Mouse (Mus musculus) embryonic facial prominence, embryonic 13.5 days (tissue): Measurements from ENCODE around the gene Dcpp3. TPM values are rescaled to one million over a fixed set of nuclear protein-coding genes. Genes with fewer than 3 reads are reported as not detected.
A peak's percentile ranks its signal among the peaks of the same experiment; 100 is the strongest.
"Not testable (repeated sequence)": the region's sequence is repeated elsewhere in the genome, so short reads cannot be mapped to it uniquely, and the experiment has no call there.

Source experiments
- ATAC-seq: fragments of 200-750 bp; cut with Nextera tagmentation; 2 replicates; pipeline ENCODE4 v1.8.0; 2017; ENCODE audit warnings: low read depth; ENCODE audit not compliant: insufficient number of reproducible peaks, insufficient read depth, low FRiP score, low TSS enrichment
- H3K27ac ChIP-seq: fragments of 300-500 bp; sonication (generic); 2 replicates; pipeline ENCODE4 v1.5.1; 2015; ENCODE audit warnings: moderate library complexity, mild to moderate bottlenecking, inconsistent platforms
- H3K27me3 ChIP-seq: fragments of 300-500 bp; sonication (generic); 2 replicates; pipeline ENCODE4 v1.6.1; 2015; ENCODE audit warnings: mild to moderate bottlenecking, inconsistent platforms
- H3K36me3 ChIP-seq: fragments of 300-500 bp; sonication (generic); 2 replicates; pipeline ENCODE4 v1.6.1; 2015; ENCODE audit warnings: mild to moderate bottlenecking, inconsistent platforms
- H3K4me1 ChIP-seq: fragments of 300-500 bp; sonication (generic); 2 replicates; pipeline ENCODE4 v1.6.1; 2015; ENCODE audit warnings: inconsistent platforms
- H3K4me2 ChIP-seq: fragments of 300-500 bp; sonication (generic); 2 replicates; pipeline ENCODE4 v1.6.1; 2015; ENCODE audit warnings: moderate library complexity, mild to moderate bottlenecking, inconsistent platforms
- H3K4me3 ChIP-seq: fragments of 300-500 bp; sonication (generic); 2 replicates; pipeline ENCODE4 v1.5.1; 2015; ENCODE audit warnings: mild to moderate bottlenecking, inconsistent platforms
- H3K9ac ChIP-seq: fragments of 300-500 bp; sonication (generic); 2 replicates; pipeline ENCODE4 v1.6.1; 2015; ENCODE audit warnings: mild to moderate bottlenecking, inconsistent platforms
- H3K9me3 ChIP-seq: fragments of 300-500 bp; sonication (generic); 2 replicates; pipeline ENCODE4 v1.6.1; 2016; ENCODE audit warnings: inconsistent platforms
- WGBS: fragments of 180-500 bp; shearing (Covaris S2); methylation state at CpG from one replicate; pipeline ENCODE4 v1.1.7; 2015; ENCODE audit warnings: mixed read lengths; 5-methylcytosine and 5-hydroxymethylcytosine counted together
- polyA plus RNA-seq: library from polyadenylated mRNA; unstranded; fragments of >200 nt; fragmentation: Nextera tagmentation; extraction: Ambion mirVana; gene quantifications from 2 replicates; pipeline ENCODE4 v1.2.1, GENCODE M21; 2015

Gene Dcpp3
- polyA plus RNA-seq, 1 experiment from 2014 or later, result not detected

DNA sequence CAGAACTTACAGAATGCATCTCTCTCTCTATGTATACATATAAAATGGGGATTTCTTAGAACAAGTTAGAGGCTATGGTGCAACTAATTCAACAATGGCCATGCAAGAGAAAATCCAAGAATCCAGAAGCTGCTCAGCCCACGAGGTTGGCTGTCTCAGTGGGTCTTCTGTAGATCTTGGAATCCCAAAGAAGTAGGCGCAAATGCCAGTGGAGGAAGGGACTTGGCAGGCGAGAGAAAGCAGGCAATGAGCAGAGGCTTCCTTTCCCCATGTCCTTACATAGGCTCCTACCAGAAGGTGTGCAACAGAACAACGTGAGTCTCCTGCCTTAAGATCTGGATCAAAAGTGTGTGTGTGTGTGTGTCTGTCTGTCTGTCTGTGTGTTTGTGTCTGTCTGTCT lies 30.2 kb downstream of the Dcpp3 start:
- H3K9me3 ChIP-seq, H3K9ac ChIP-seq, H3K27ac ChIP-seq, H3K36me3 ChIP-seq, H3K27me3 ChIP-seq, H3K4me3 ChIP-seq, H3K4me2 ChIP-seq, ATAC-seq, H3K4me1 ChIP-seq: not testable (repeated sequence)
- 76% methylated on average over 4 of the region's 4 CpGs for WGBS

DNA sequence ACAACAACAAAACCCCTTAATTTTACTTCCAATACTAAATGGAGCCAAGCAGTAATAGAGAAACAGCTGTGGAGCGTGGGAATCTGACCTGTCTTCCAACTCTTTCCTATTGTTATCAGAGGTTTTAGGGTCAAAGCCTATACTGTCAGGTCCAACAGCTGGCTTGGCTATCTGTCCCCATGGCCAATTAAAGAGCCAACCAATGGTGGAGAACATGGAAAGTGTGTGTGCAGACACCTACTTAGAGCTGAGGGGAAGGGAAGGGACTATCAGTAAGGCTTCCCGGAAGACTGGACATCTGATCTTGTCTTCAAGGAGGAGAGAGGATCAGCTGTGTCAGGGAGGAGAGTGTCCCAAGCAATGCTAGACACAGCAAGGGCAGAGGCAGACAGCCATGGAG lies 31.8 kb downstream of the Dcpp3 start:
- no peak for ATAC-seq
- H3K36me3 ChIP-seq, result no peaks in the 10 kb centered on the region
- 69% methylated on average over 2 of the region's 2 CpGs for WGBS

DNA sequence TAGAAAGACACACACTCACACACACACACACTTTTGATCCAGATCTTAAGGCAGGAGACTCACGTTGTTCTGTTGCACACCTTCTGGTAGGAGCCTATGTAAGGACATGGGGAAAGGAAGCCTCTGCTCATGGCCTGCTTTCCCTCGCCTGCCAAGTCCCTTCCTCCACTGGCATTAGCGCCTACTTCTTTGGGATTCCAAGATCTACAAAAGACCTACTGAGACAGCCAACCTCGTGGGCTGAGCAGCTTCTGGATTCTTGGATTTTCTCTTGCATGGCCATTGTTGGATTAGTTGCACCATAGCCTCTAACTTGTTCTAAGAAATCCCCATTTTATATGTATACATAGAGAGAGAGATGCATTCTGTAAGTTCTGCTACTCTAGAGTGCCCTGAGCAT lies 33.6 kb downstream of the Dcpp3 start:
- not testable (repeated sequence) for ATAC-seq, H3K4me1 ChIP-seq, H3K9ac ChIP-seq, H3K27ac ChIP-seq, H3K36me3 ChIP-seq, H3K4me2 ChIP-seq, H3K9me3 ChIP-seq, H3K27me3 ChIP-seq, H3K4me3 ChIP-seq
- 69% methylated on average over 4 of the region's 4 CpGs for WGBS

More for the DNA sequence above, 31.8 kb downstream of the Dcpp3 start:
- Histone ChIP-seq H3K9ac (no peak overlapping the region), H3K9me3 (no peaks in the 10 kb centered on the region), H3K4me1 (no peaks in the 10 kb centered on the region), H3K4me2 (no peak overlapping the region), H3K4me3 (no peak overlapping the region), H3K27me3 (no peaks in the 10 kb centered on the region), H3K27ac (no peak overlapping the region)

DNA sequence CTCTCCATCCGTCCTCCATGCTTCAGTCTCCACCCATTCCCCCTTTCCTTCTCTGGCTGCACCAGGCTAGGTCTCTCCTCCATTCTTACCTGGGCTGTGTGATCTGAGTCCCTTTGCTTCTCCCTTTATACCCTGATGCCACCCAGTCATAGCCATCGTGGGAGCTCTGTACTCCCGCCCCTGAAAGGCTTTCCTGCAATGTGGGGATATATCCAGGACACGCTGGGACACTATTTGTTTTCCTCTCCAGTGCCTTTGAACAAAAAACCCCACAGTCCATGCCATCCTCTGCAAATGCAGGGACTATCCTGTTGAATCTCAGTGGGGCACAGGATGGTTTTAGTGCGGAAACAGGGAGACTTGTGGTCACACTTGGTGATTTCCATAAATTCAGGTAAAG lies 37.9 kb downstream of the Dcpp3 start, which contains the start of gene Sbpl:
Gene Sbpl (minus strand): TSS at position 101 of the 400 bp plus-strand sequence.
- no peak for ATAC-seq
- H3K9me3 ChIP-seq, result no peaks in the 10 kb centered on the region
- H3K9ac ChIP-seq, result no peak within 1 kb of the TSS
- no peaks in the 10 kb centered on the region for H3K4me1 ChIP-seq
- H3K27me3 ChIP-seq, result no peaks in the 10 kb centered on the region
- H3K36me3 ChIP-seq, result no peaks in the 10 kb centered on the region
- H3K4me2 ChIP-seq, result no peak within 1 kb of the TSS
- no peak within 1 kb of the TSS for H3K4me3 ChIP-seq
- H3K27ac ChIP-seq, result no peak within 1 kb of the TSS
- 83% methylated on average over 5 of the region's 5 CpGs for WGBS

DNA sequence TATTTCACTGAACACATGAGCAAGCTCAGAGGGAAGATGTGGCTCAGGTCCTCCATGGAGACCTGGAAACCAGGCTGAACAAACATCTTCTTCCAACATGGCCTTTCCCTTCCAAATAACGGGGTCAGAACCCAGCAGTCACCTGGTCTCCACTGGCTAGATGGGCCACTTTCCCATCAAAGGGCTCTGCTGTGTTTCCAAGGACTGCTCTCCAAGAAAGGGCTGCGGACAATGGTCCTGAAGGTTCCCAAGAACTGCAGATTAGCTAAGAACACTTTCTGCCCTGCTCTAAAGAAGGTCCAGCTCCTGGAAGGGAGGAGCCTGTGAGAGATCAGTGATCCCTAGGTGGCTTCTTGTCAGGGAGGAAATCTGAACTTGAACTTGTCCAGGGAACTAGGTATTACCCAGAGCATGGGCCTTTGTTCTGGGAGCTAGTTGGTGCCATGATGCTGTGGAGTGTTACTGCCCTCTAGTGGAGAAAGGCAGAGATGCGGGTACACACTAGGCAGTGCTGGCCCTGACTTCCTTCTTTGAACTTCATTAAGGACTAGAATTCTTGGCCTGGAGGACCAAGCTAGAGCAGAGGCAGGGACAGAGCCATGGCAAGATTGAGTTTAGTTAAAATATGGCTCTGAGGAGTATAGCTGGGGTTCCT lies 43.0 kb downstream of the Dcpp3 start:
- Histone ChIP-seq H3K36me3 (no peaks in the 10 kb centered on the region), H3K4me3 (no peak overlapping the region), H3K9ac (no peak overlapping the region), H3K27ac (no peak overlapping the region), H3K27me3 (no peaks in the 10 kb centered on the region), H3K9me3 (no peaks in the 10 kb centered on the region), H3K4me1 (no peaks in the 10 kb centered on the region), H3K4me2 (no peak overlapping the region)
- WGBS, result 39% methylated on average over 3 of the region's 3 CpGs
- ATAC-seq, result 0 out of 2 replicates have a peak, but pooled peaks have one; percentile 48

DNA sequence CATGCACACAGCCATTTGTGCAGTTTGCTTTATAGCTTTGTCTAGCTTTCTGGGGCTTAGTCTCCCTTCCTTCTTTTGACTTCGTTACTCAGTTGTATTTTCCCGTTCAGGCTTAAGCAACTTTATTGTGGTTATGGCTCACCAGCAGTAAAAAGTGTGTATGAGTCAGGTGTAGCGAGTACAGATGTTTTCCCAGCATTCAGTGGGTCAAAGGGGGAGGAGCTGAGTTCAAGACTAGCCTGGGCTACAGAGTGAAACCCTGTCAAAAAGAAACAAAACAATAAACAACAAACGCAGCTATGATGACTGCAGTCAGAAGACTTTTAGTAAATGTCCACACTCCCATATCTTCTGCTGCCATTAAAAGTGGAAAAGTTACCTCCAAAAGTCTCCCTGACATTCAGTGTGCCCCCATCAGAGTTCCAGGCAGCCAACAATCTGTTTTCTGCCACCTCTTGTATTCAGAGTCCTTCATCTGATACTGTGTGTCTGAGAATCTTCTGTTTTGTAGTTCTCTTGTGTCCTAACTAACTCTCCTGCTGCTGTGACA lies 44.4 kb downstream of the Dcpp3 start:
- H3K9ac ChIP-seq, result no peak overlapping the region
- no peaks in the 10 kb centered on the region for H3K27me3 ChIP-seq
- no peaks in the 10 kb centered on the region for H3K36me3 ChIP-seq
- no peaks in the 10 kb centered on the region for H3K4me1 ChIP-seq
- no peaks in the 10 kb centered on the region for H3K9me3 ChIP-seq
- H3K4me2 ChIP-seq, result no peak overlapping the region
- 67% methylated on average over 4 of the region's 4 CpGs for WGBS
- no peak overlapping the region for H3K27ac ChIP-seq
- ATAC-seq, result no peak
- no peak overlapping the region for H3K4me3 ChIP-seq

DNA sequence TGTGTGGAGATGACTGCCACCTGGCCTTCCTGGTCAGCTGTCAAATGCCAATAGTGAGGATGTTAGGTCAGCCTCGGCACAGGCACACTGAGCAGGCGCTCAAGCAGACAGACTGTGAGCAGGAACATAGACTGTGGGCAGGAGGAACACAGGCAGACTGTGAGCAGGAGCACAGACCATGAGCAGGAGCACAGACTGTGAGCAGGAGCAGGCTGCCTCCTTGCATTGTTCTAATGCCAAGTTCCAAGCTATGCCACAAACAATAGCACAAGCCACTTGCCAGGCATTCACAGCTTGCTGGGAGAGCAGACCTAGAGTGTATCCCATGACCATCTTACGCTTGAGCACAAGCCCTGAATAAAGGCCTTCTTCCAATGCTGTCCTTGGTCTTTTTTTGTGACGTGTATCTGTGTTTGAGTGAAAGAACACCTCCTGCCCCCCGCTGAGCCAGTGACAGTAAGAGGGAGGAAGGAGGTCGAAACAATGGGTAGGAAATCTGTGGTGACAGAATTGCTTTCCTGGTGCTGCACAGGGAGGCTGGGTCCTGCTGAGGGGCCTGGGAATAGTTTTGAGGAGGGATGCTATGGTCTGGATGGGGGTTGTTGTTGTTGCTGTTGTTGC lies 48.7 kb downstream of the Dcpp3 start:
- H3K4me2 ChIP-seq, result no peak overlapping the region
- no peaks in the 10 kb centered on the region for H3K27me3 ChIP-seq
- no peaks in the 10 kb centered on the region for H3K36me3 ChIP-seq
- H3K9me3 ChIP-seq, result no peaks in the 10 kb centered on the region
- ATAC-seq, result no peak
- no peak overlapping the region for H3K4me3 ChIP-seq
- H3K9ac ChIP-seq, result no peak overlapping the region
- WGBS, result 43% methylated on average over 6 of the region's 6 CpGs
- H3K27ac ChIP-seq, result no peak overlapping the region
- no peaks in the 10 kb centered on the region for H3K4me1 ChIP-seq

DNA sequence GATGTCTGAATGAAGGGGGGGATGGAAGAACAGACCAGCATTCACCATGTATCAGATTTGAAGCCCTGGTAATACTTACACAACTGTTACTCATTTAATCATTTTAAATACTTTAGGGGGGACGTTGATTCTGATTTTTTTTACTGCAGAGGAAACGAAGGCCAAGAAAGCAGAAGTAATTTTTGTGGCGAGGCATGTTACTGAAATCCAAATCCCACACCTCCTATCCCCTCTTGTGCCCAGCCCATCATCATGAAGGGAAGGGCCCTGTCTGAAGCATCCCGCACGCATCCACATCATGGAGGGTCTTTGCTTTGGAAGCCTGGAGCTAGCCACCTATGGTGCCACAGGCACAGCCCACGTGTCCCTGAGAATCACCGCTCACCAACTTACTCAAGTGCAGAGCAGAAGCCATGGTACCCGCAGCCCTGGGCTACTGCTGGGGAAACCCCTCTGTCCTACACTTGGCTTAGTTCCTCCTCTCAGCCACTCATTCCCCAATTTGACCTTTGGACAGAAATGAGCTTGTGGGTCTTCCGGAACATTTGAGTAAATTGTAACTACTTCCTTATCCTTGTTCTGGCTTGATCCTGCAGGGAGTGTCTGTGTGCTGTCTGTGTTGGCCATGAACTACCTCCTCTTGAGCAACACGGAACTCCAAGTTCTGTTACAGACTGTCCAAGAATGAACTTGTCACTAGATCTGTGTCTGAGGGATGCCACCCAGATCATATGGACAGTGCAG lies 49.6 kb downstream of the Dcpp3 start:
- H3K4me2 ChIP-seq, result no peak overlapping the region
- H3K9ac ChIP-seq, result no peak overlapping the region
- H3K4me1 ChIP-seq, result no peaks in the 10 kb centered on the region
- 79% methylated on average over 10 of the region's 10 CpGs for WGBS
- no peaks in the 10 kb centered on the region for H3K9me3 ChIP-seq
- H3K4me3 ChIP-seq, result no peak overlapping the region
- no peaks in the 10 kb centered on the region for H3K36me3 ChIP-seq
- H3K27ac ChIP-seq, result no peak overlapping the region
- H3K27me3 ChIP-seq, result no peaks in the 10 kb centered on the region
- ATAC-seq, result no peak

DNA sequence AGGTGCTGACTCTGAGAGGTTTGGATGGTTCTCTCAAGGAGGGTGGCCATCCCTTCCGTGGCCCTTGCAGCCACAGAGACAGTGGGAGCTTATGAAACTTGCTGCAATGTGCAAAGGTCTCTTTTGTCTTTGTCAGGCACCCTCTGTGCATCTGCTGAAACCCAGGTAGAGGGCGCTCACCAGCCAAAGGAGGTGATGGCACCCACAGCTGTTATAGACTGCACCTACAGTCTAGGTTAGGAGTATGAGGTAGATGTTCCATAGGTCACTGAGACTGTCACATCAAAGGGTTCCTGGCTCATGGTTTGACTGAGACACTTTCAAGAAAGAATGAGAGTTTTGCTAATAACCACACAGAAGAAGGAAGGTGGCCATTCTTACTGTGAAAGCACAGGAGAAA lies 51.5 kb downstream of the Dcpp3 start:
- ATAC-seq, result no peak
- H3K9me3 ChIP-seq, result no peaks in the 10 kb centered on the region
- no peaks in the 10 kb centered on the region for H3K36me3 ChIP-seq
- H3K4me2 ChIP-seq, result no peak overlapping the region
- no peaks in the 10 kb centered on the region for H3K4me1 ChIP-seq
- no peaks in the 10 kb centered on the region for H3K27me3 ChIP-seq
- no peak overlapping the region for H3K9ac ChIP-seq
- H3K27ac ChIP-seq, result no peak overlapping the region
- H3K4me3 ChIP-seq, result no peak overlapping the region
- WGBS, result 41% methylated on average over 2 of the region's 2 CpGs
